Comparison of ENCODE assay signal across 13 mouse cellular contexts in the genomic region with DNA sequence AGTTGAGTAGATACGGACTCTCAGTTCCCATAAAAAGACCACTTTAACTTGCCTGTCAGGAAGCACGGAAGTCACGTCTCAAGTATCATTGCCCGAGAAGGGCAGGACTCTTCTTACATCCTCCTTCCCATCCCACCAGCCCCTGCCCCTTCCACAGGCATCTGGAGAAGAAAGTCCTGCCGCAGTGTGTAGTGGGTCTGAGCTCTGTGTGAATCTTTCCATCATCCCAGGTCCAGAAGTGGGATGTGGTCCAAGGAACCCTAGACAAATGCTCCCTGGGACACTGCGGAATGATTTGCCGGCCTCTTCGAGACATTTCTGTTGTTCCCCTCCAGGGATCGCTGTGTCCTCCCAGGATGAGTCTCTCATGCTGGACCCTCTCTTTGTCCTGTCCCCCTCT. TPM values are rescaled to one million over a fixed set of nuclear protein-coding genes. Genes with fewer than 3 reads are reported as not detected.
A peak's percentile ranks its signal among the peaks of the same experiment; 100 is the strongest.
DNase-seq lines count a peak whose midpoint lies in the region; ATAC-seq and TF ChIP-seq lines count a peak whose summit lies in the region.
"Had no signal": no experiment of that assay in that cellular context is flagged by ENCODE, and none has a peak within 500 bp of the region (broad histone marks: within the 10 kb centered on the region; RNA-seq: fewer than 3 reads in every experiment).

No protein-coding gene starts in this region.

- no peak for TF ChIP-seq CTCF in hindbrain, postnatal 0 days (IDR thresholded peaks at IDR 0.05; ENCODE audit: low read depth)
- no peak for TF ChIP-seq CTCF in midbrain, postnatal 0 days (IDR thresholded peaks at IDR 0.05)
- no peak for TF ChIP-seq CTCF in stomach, postnatal 0 days (IDR thresholded peaks at IDR 0.05; ENCODE audit: low read depth)

- 0 out of 2 replicates have a peak overlapping the region, but pooled peaks have one; percentile 41 for H3K27ac ChIP-seq in hindbrain, postnatal 0 days
- H3K27ac ChIP-seq in hindbrain, embryonic 13.5 days: no peak overlapping the region
- H3K27ac ChIP-seq in midbrain, embryonic 15.5 days: no peak overlapping the region
- no peak overlapping the region for H3K27ac ChIP-seq in midbrain, postnatal 0 days (ENCODE audit: low read depth, low read length)
- peak overlapping the region; percentile 69 for H3K27ac ChIP-seq in stomach, postnatal 0 days (replicated peaks)
- H3K27ac ChIP-seq: embryonic facial prominence, embryonic 12.5 days; forebrain, embryonic 13.5 days; limb, embryonic 12.5 days; neural tube, embryonic 12.5 days had no signal

- WGBS in hindbrain, postnatal 0 days: 79% methylated on average over 9 of the region's 9 CpGs
- 85% methylated on average over 9 of the region's 9 CpGs for WGBS in hindbrain, embryonic 13.5 days
- 77% methylated on average over 9 of the region's 9 CpGs for WGBS in midbrain, embryonic 15.5 days
- whole genome bisulfite sequencing in midbrain, postnatal 0 days: 71% methylated on average over 9 of the region's 9 CpGs
- WGBS in stomach, postnatal 0 days: 91% methylated on average over 9 of the region's 9 CpGs

- no peak overlapping the region for H3K9ac ChIP-seq in hindbrain, postnatal 0 days (replicated peaks; ENCODE audit: low read length)
- no peak overlapping the region for H3K9ac ChIP-seq in hindbrain, embryonic 13.5 days
- H3K9ac ChIP-seq in midbrain, embryonic 15.5 days: no peak overlapping the region
- no peak overlapping the region for H3K9ac ChIP-seq in midbrain, postnatal 0 days (replicated peaks; ENCODE audit: low read length, poor library complexity, severe bottlenecking)
- no peak overlapping the region for H3K9ac ChIP-seq in stomach, postnatal 0 days (ENCODE audit: low read length)
- H3K9ac ChIP-seq: embryonic facial prominence, embryonic 12.5 days; forebrain, embryonic 13.5 days; limb, embryonic 12.5 days; neural tube, embryonic 12.5 days had no signal

- H3K4me2 ChIP-seq in hindbrain, postnatal 0 days (ENCODE audit: low read depth, low read length): no peak overlapping the region
- H3K4me2 ChIP-seq in hindbrain, embryonic 13.5 days: no peak overlapping the region
- no peak overlapping the region for H3K4me2 ChIP-seq in midbrain, embryonic 15.5 days
- no peak overlapping the region for H3K4me2 ChIP-seq in midbrain, postnatal 0 days (ENCODE audit: low read depth, low read length, poor library complexity, severe bottlenecking)
- no peak overlapping the region for H3K4me2 ChIP-seq in stomach, postnatal 0 days (replicated peaks; ENCODE audit: low read depth)
- H3K4me2 ChIP-seq: embryonic facial prominence, embryonic 12.5 days; forebrain, embryonic 13.5 days; limb, embryonic 12.5 days; neural tube, embryonic 12.5 days had no signal

- no peaks in the 10 kb centered on the region for H3K4me1 ChIP-seq in hindbrain, postnatal 0 days (ENCODE audit: insufficient read depth, low read length)
- peaks cover 8% of the 10 kb centered on the region; the same call in 1 of the 2 replicates for H3K4me1 ChIP-seq in hindbrain, embryonic 13.5 days (replicated peaks)
- peaks cover 6% of the 10 kb centered on the region; the same call in 1 of the 2 replicates for H3K4me1 ChIP-seq in midbrain, embryonic 15.5 days
- H3K4me1 ChIP-seq in midbrain, postnatal 0 days (ENCODE audit: insufficient read depth, low read length): 0 out of 2 replicates have a peak, but pooled peaks cover 2% of the 10 kb centered on the region
- H3K4me1 ChIP-seq in stomach, postnatal 0 days (replicated peaks; ENCODE audit: control insufficient read depth, insufficient read depth): no peaks in the 10 kb centered on the region
- H3K4me1 ChIP-seq: forebrain, embryonic 13.5 days had no signal

- TF ChIP-seq EP300 in stomach, postnatal 0 days (optimal IDR thresholded peaks at IDR 0.05): no peak

- H3K4me3 ChIP-seq in hindbrain, postnatal 0 days (ENCODE audit: low read length): no peak overlapping the region
- H3K4me3 ChIP-seq in hindbrain, embryonic 13.5 days: no peak overlapping the region
- H3K4me3 ChIP-seq in midbrain, embryonic 15.5 days: no peak overlapping the region
- H3K4me3 ChIP-seq in midbrain, postnatal 0 days (ENCODE audit: low read depth, low read length): no peak overlapping the region
- H3K4me3 ChIP-seq in stomach, postnatal 0 days (ENCODE audit: low read depth, low read length): no peak overlapping the region
- H3K4me3 ChIP-seq: embryonic facial prominence, embryonic 12.5 days; forebrain, embryonic 13.5 days; limb, embryonic 12.5 days; neural tube, embryonic 12.5 days had no signal

- no peak for DNase-seq in hindbrain, postnatal 0 days (ENCODE audit: low spot score)
- no peak for DNase-seq in midbrain, postnatal 0 days (ENCODE audit: low spot score)
- DNase-seq in stomach, postnatal 0 days (ENCODE audit: low spot score): no peak
- DNase-seq in frontal cortex, adult 2 months (ENCODE audit: extremely low spot score in 1 of 2, low spot score in 1 of 2): no peak
- no peak for DNase-seq in frontal cortex, postnatal 36 days (ENCODE audit: low spot score in 2 of 2)
- DNase-seq: cerebellum, adult 9-11 months had no signal

- no peaks in the 10 kb centered on the region for H3K9me3 ChIP-seq in hindbrain, postnatal 0 days (ENCODE audit: low read length)
- no peaks in the 10 kb centered on the region for H3K9me3 ChIP-seq in hindbrain, embryonic 13.5 days
- no peaks in the 10 kb centered on the region for H3K9me3 ChIP-seq in midbrain, embryonic 15.5 days
- no peaks in the 10 kb centered on the region for H3K9me3 ChIP-seq in midbrain, postnatal 0 days (ENCODE audit: low read length)
- H3K9me3 ChIP-seq in stomach, postnatal 0 days (ENCODE audit: control insufficient read depth, low read length): no peaks in the 10 kb centered on the region
- H3K9me3 ChIP-seq: embryonic facial prominence, embryonic 12.5 days; forebrain, embryonic 13.5 days; limb, embryonic 12.5 days; neural tube, embryonic 12.5 days had no signal

- ATAC-seq in hindbrain, postnatal 0 days: no peak
- no peak for ATAC-seq in hindbrain, embryonic 13.5 days (ENCODE audit: low FRiP score)
- ATAC-seq in midbrain, embryonic 15.5 days (replicated peaks): 0 out of 2 replicates have a peak, but pooled peaks have one; percentile 13
- no peak for ATAC-seq in midbrain, postnatal 0 days (ENCODE audit: low FRiP score)
- ATAC-seq in granulocyte monocyte progenitor cell, adult 5-6 weeks (replicated peaks; ENCODE audit: poor library complexity, severe bottlenecking): peak; percentile 21
- ATAC-seq in stomach, postnatal 0 days (ENCODE audit: low FRiP score, low TSS enrichment): no peak
- ATAC-seq: forebrain, embryonic 13.5 days had no signal

- no peaks in the 10 kb centered on the region for H3K36me3 ChIP-seq in hindbrain, postnatal 0 days (ENCODE audit: insufficient read depth, low read length)
- no peaks in the 10 kb centered on the region for H3K36me3 ChIP-seq in hindbrain, embryonic 13.5 days
- H3K36me3 ChIP-seq in midbrain, embryonic 15.5 days (replicated peaks): no peaks in the 10 kb centered on the region
- no peaks in the 10 kb centered on the region for H3K36me3 ChIP-seq in midbrain, postnatal 0 days (ENCODE audit: insufficient read depth, low read length)
- no peaks in the 10 kb centered on the region for H3K36me3 ChIP-seq in stomach, postnatal 0 days (ENCODE audit: control insufficient read depth, insufficient read depth, low read length)
- H3K36me3 ChIP-seq: embryonic facial prominence, embryonic 12.5 days; limb, embryonic 12.5 days; neural tube, embryonic 12.5 days had no signal

- no peaks in the 10 kb centered on the region for H3K27me3 ChIP-seq in hindbrain, postnatal 0 days (ENCODE audit: insufficient read depth, low read length)
- no peaks in the 10 kb centered on the region for H3K27me3 ChIP-seq in hindbrain, embryonic 13.5 days
- no peaks in the 10 kb centered on the region for H3K27me3 ChIP-seq in midbrain, embryonic 15.5 days (replicated peaks)
- no peaks in the 10 kb centered on the region for H3K27me3 ChIP-seq in midbrain, postnatal 0 days (ENCODE audit: insufficient read depth, low read length)
- no peaks in the 10 kb centered on the region for H3K27me3 ChIP-seq in stomach, postnatal 0 days (ENCODE audit: control insufficient read depth, insufficient read depth, low read length)
- H3K27me3 ChIP-seq: embryonic facial prominence, embryonic 12.5 days; forebrain, embryonic 13.5 days; limb, embryonic 12.5 days; neural tube, embryonic 12.5 days had no signal

RNA-seq across cellular contexts. Expression of gene Wdr26, which starts 20.0 kb away (rescaled TPM):
- total RNA-seq in hindbrain, postnatal 0 days (2014; rRNA removed): 40.1 and 47.0 TPM in 2 replicates
- polyA plus RNA-seq in hindbrain, postnatal 0 days (2015; fragmentation: Nextera tagmentation; extraction: Ambion mirVana): 45.3 and 47.4 TPM in 2 replicates
- polyA plus RNA-seq in hindbrain, embryonic 13.5 days (2015; fragmentation: Nextera tagmentation; extraction: Ambion mirVana): 45.9 and 46.0 TPM in 2 replicates
- 32.8 and 36.7 TPM in 2 replicates for polyA plus RNA-seq in midbrain, embryonic 15.5 days (2015; fragmentation: Nextera tagmentation; extraction: Ambion mirVana)
- 49.6 and 66.9 TPM in 2 replicates for total RNA-seq in midbrain, postnatal 0 days (2014; rRNA removed)
- polyA plus RNA-seq in midbrain, postnatal 0 days (2015; fragmentation: Nextera tagmentation; extraction: Ambion mirVana): 31.4 and 44.1 TPM in 2 replicates
- 92.9 and 128 TPM in 2 replicates for total RNA-seq in granulocyte monocyte progenitor cell, adult 5-6 weeks (2014; fragmentation: Nextera tagmentation)
- 93.0 and 101 TPM in 2 replicates for total RNA-seq in granulocyte monocyte progenitor cell, adult 5-6 weeks (2017)
- 42.1 and 45.4 TPM in 2 replicates for polyA plus RNA-seq in stomach, postnatal 0 days (2015; fragmentation: Nextera tagmentation; extraction: Ambion mirVana)
- 53.0 and 56.8 TPM in 2 replicates for polyA plus RNA-seq in frontal cortex, adult 2 months (2012; rRNA removed)

Comparison
In these comparisons a context has a peak if more than half of its experiments do, and no peak if none do; other contexts are left out.
1. ATAC-seq: peak in midbrain, embryonic 15.5 days (single experiment) and granulocyte monocyte progenitor cell, adult 5-6 weeks (single experiment); none in hindbrain, postnatal 0 days (single experiment), hindbrain, embryonic 13.5 days (single experiment), midbrain, postnatal 0 days (single experiment) and stomach, postnatal 0 days (single experiment).
2. H3K27ac ChIP-seq: peak in hindbrain, postnatal 0 days (single experiment) and stomach, postnatal 0 days (single experiment); none in hindbrain, embryonic 13.5 days (single experiment), midbrain, embryonic 15.5 days (single experiment) and midbrain, postnatal 0 days (single experiment).